Mouse (Mus musculus): ENCODE measurements around the gene Gpx3.

Gpx3 gene

GRCm38 (mm10) chr11:54912503-54913316, 10.5 kb downstream of the Gpx3 start:
- no peak for DNase-seq (ENCODE audit: low spot score)

DNA sequence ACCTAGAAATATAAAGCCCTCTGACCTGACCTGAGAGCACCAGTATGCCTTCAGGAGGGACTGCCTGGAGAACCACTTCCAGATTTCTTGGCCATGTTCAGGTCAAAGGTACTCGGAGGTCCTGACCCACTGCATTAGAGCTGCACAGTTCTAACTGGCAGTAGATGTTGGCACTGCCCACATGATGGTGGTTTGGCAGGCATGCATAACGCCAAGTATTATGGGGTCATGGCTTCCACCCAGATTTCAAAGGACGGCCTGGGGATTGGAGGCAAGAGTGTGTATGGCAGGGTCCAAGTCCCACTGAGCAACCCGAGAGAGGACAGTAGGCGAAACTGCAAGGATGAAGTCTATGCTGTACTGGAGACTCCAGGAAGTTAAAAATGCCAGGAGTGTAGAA, 11.6 kb downstream of the Gpx3 start:
- no peak for DNase-seq (ENCODE audit: low spot score)

DNA sequence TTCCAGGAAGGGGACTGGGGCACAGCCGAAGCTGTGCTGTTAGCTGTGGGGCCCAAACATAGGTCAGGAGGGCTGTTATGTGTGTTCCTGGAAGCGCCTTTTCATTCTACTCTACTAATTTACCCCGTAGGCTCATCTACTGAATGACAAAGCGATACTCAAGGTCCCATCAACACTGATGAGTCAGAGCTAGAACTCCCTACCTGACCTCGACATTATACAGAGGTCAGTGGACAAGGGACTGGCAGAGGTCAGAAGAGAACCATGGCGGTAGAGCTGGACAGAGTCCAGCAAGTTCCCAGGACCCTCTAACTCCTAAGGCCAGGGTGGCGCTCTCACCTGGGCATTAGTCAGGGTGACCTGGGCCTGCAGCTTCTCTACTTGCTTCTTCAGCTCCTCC, 15.2 kb downstream of the Gpx3 start:
- no peak for DNase-seq (ENCODE audit: low spot score)

GRCm38 (mm10) chr11:54918273-54918672, 16.0 kb downstream of the Gpx3 start:
- DNase-seq (ENCODE audit: low spot score) = no peak

- no peak for DNase-seq (ENCODE audit: low spot score)
Measured at GRCm38 (mm10) chr11:54920127-54920972, 18.1 kb downstream of the Gpx3 start.

DNA sequence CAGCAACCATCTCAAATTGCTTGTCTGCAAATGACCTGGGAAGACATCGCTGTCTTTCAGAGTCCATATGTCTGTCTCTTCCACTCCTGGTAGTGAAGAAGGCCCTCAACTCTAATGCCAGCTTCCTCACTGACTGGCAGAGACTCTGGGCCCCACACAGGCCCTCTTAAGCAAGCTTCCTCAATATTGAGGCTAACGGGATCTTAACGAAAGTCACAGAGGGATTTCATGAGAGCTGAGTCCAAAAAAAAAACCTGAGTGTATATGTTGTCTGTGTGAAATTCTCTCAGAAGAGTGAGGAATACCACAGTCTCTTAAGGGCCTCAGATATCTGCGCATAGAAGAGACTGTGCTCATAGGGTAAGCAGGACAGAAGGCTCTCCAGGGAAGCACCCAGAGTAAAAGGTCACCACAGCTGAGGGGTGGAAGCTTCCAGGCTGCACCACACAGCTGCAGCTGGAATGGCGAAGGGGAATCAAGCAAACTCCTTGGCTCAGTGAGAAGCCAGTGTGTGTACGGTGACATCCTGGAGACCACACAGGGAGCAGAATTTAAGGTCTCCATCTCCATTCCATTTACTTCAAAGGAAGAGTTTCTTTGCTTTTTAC, 18.8 kb downstream of the Gpx3 start:
- no peak for DNase-seq (ENCODE audit: low spot score)

DNA sequence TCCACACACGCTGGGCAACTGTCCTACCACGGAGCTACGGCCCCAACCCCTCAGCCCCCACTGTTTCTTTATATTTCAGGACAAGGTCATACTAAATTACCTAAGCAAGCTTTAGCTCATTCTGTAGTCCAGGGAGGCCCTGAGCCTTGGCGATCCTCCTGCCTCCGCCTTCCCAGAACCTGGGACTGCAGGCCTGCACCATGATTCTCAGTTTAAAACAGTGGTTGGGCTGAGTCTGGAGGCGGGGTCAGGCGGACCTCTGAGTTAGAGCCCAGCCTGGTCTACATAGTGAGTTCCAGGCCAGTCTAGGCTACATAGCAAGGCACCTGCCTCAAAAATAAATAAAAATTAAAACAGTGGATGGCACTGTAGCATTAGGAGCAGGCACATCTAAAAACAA, 19.5 kb downstream of the Gpx3 start:
- no peak for DNase-seq (ENCODE audit: low spot score)

DNA sequence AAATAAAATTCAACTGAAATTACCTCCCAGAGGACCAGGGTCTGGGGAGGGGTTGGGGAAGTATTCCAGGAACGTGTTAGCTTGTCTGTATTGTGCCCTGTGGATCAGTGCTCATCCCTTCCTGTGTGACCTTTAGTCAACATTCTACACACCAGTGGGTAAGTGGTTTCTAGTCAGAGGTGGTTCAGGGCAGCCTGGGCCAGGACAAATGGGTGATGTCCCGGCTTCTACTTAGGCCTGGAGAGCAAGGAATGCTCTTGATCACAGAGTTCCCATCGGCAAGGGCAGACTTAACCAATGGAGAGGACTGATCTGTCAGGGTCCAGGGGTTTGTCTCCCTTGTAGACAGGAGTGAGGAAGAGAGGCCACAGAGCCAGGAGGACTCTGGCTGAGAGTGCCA, 20.2 kb downstream of the Gpx3 start:
- no peak for DNase-seq (ENCODE audit: low spot score)

- DNase-seq (ENCODE audit: low spot score) = no peak
Measured at GRCm38 (mm10) chr11:54924145-54924544, 21.9 kb downstream of the Gpx3 start.

DNA sequence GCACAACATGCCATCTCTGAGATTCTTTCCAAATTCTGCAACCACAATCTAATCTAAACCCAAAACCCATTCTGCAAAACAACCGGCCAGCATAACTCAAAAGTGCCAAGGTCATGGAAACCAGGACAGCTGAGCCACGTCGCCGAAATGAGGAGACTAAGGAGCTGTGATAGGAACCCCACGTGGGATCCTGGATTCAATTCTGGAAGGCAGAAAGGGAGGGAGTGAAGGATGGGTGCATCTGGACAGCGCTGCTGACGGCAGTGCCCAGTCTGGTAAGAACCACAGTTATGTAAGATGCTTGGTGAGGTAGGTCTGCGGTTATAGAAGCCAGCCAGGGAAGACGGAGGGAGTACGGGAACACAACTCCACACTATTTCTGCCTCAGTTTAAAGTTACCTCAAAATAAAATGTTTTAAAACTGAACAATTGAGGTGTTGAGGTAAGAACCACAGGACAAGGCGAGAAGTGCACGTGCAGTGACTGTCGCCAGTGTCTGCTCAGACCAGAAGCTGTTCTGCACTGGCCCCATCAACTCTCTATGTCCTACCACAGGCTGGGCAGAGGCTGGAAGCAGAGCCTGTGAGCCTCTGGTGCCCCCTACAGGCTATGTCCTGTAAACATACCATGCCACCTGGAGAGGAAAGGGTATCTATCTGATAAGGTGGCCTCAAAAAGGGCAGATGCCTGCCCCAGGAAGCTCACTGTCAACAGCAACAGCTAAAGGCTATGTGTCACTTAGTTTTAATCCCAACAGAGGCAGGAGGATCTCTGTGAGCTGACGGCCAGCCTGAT, 25.3 kb downstream of the Gpx3 start:
- DNase-seq (ENCODE audit: low spot score) = no peak

GRCm38 (mm10) chr11:54928219-54928618, 26.0 kb downstream of the Gpx3 start:
- DNase-seq (ENCODE audit: low spot score) = no peak

- no peak for DNase-seq (ENCODE audit: low spot score)
Measured at GRCm38 (mm10) chr11:54928886-54929285, 26.6 kb downstream of the Gpx3 start.

- no peak for DNase-seq (ENCODE audit: low spot score)
Measured at GRCm38 (mm10) chr11:54929290-54929689, 27.0 kb downstream of the Gpx3 start.

- no peak for DNase-seq (ENCODE audit: low spot score)
Measured at GRCm38 (mm10) chr11:54929744-54930143, 27.5 kb downstream of the Gpx3 start.

DNA sequence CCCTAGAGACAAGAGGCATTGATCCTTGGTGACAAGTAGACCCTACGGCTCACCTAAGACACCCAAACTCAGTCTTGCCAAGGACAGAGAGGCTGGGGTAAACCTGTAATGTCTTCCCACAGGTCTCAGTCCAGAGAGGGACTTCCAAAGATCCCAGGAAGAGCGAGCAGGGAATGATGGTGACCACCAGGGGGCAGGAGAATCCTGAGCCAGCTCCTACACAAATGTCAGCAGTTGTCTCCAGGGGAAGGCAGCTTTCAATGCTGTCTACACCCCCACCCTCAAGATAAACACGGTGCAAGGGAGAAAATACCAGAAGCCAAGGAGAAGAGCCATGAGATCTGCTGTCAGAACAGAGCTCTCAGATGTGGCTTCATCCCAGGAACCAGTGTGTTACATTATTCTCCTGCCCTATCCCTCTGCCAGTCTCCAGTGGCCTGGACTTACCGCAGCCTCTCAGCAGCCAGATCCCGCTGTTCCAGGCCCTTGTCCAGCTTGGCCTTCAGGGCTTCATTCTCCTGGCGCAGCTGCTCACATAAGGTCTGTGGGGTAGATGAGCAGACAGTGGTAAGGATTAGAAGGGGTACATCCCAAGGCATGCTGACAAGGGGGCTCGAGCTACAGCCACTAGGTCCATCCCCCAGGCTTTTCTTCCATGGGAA, 28.2 kb downstream of the Gpx3 start:
- no peak for DNase-seq (ENCODE audit: low spot score)

GRCm38 (mm10) chr11:54931405-54932093, 29.3 kb downstream of the Gpx3 start:
- no peak for DNase-seq (ENCODE audit: low spot score)

DNA sequence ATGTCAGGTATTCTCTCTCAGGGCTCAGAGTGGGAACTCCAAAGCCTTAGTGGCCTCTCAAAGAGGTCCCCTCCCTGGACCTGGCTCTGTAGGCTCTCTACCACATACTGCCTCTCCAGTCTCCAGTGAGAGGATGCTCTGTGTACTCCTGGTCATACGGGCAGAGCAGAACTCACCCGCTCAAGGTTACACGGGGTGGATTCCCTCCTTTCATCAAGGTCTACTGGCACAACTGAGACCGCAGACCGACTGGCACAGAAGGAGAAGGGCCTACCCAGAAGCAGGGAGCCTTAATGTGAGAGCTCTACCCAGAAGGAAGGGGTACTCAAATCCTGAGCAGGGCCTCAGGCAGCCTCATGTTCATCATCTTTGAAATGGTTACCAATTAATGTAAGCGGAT, 30.3 kb downstream of the Gpx3 start:
- no peak for DNase-seq (ENCODE audit: low spot score)

DNA sequence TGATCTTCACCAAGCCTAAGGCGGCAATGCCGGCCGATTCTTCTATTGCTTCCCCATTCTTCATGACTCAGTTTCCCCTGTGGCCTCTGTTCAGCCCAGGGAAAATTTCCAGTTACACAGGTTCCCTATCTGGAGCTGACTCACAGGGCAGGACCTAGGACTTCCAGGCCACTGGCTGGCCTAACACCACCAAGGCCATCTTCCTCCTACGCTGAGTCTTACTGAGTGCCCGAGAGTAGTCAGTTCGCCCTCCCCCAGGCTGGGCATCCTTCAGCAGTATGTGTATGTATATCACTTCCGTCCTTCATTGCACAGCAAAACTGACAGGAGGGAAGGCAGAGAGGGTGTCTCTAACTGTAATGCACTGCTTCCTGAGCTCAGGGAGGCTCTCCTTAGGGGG, 31.9 kb downstream of the Gpx3 start:
- no peak for DNase-seq (ENCODE audit: low spot score)

DNA sequence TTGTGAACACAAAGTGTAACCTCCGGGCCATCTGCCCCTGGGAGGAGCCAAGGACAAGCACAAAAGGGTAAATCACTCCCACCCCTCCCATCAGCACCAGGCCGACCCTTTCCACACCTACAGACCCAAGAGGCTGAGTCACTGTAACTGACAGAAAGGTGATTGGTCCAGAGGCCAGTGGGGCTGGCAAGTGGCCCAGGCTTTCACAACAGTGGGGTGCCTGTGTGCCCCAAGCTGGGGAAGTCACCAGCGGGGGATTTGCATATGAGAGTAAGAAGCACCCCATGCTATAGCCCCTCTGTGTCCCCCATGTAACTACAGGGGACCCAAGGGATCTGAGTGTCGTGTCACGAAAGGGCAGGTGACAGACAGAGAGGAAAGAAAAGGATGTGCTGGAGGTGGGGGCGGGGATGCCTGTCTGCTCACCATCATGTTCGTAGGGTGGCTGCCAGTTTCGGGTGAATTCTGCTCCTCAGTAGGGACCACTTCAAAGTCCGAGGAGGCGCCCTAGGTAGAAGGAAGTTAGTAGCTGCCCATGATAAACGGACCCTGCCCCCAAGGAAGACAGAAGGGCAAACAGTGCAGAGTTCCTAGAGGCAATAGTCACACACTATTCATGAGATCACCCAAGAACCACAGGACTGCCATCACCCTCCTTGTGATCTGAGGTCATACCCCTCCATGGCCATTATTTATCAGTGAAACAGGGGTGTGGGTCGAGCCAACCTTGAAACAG, 34.0 kb downstream of the Gpx3 start:
- no peak for DNase-seq (ENCODE audit: low spot score)

- DNase-seq (ENCODE audit: low spot score) = no peak
Measured at GRCm38 (mm10) chr11:54936771-54937140, 34.5 kb downstream of the Gpx3 start.

Data from ovary, postnatal 10 days (tissue).